Mouse (Mus musculus): Measurements from ENCODE around the gene Gm28048. TPM values are rescaled to one million over a fixed set of nuclear protein-coding genes. Genes with fewer than 3 reads are reported as not detected.
A peak's percentile ranks its signal among the peaks of the same experiment; 100 is the strongest.

Gene Gm28048
- total RNA-seq, 1 experiment from 2014 or later: 81.6 TPM

DNA sequence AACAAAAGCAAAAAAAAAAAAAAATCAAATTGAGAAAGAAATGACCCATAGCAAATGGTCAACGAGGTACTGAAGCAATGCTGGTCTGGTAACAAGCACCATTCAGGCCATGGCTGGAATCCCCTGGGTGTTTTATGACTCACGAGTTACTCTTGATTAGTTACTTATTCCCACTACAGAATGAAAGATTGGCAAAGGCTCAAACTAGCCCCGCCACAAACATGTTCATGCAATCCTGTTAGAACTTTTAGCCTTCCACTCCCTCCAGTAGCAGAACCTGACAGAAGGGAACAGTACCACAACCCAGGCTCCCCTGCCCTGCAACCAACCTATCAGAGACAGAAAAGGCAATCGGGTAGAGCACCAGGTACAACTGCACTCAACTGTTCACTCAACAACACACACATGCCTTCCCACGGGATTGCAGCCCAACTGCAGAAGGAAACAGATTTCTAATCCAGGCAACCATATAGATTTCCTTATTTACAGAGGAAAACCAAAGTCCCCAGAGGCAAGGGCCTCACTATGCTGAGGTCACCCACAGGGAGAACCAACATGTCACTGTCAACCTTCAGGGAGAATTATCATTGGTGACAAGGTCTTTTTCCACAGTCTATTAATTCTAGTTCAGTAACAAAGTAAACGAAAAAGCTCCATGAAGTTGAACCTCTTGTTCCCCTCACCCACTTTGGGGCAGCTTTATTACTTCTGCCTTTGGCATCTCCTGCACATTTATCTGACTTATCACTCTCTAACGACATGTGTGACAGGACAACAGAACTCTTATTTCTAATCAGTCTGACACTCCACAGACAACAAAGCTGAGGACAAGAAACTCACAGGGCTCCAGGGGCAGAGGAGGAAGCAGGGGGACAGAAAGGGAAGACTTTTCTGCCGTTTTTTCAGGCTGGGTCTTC, 133.9 kb downstream of the Gm28048 start:
- no peak for ATAC-seq (replicated peaks; ENCODE audit: low read depth, poor library complexity, severe bottlenecking)

DNA sequence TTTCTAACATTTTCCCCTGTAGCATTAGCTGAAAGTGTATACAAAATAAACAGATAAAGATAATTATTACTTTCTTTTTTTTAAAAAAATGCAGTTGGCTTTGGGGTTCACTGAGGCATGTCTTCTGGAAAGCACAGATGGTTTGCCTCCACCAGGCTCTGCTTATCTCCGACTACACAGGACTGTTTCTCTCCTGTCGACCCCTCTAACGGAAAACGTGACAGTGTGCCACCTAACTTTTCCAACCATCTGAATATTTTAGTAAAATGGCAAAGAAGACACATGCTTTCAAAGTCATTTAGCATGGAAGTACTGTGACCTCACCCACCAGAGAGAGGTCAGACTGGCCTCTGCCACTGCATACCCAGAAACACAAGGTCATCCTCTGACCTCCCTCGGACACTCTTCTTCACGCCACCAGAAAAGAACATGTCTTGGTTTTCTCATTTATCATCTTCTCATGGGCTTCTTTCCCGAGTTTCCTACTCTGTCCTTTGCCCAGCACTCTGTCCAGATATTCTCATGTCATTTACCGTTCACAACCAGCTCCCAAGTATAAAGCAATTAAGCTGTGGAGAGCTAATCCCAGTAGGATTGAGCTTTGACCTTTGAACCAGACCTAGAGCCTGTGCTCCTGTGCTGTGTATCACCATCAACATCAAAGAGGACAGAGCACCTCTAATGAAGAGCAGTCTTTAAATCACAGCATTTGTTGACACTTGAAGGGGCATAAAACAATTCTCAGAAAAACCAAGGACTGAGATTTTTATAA, 134.7 kb downstream of the Gm28048 start:
- ATAC-seq (replicated peaks; ENCODE audit: low read depth, poor library complexity, severe bottlenecking): no peak

DNA sequence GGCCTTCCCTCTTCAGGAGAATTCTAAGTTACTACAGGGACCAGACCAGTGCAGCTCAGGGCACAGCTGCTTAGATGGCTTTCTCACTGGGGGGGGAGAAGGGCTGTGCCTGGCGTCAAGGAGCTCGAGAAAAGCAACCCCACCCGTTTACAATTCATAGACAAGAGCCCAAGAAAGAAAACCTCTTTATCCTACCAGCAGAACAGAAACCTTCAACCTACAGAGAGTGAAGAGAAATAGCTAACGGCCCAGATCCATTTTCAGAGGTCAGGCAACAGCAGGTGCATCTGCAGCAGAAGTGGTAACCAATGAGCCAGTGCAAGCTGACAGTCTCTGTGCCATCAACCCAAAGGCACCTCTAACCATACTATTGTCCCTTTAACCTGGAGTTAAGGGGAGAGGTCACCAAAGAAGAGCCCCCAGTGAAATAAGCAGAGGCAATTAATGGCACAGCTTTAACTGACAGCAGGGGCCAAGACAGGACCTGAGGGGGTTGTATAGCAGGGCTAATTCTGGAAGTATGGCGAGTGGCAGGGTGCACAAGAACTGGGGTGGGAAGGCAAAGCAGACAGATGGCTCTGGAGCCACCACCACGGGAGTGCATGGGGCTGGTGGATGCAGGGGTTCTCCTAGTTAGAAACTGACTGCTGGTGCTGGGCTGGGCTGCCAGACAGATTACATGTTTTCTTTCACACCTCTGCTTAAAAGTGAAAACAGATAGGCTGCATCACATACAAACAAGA, 135.6 kb downstream of the Gm28048 start:
- no peak for ATAC-seq (replicated peaks; ENCODE audit: low read depth, poor library complexity, severe bottlenecking)

DNA sequence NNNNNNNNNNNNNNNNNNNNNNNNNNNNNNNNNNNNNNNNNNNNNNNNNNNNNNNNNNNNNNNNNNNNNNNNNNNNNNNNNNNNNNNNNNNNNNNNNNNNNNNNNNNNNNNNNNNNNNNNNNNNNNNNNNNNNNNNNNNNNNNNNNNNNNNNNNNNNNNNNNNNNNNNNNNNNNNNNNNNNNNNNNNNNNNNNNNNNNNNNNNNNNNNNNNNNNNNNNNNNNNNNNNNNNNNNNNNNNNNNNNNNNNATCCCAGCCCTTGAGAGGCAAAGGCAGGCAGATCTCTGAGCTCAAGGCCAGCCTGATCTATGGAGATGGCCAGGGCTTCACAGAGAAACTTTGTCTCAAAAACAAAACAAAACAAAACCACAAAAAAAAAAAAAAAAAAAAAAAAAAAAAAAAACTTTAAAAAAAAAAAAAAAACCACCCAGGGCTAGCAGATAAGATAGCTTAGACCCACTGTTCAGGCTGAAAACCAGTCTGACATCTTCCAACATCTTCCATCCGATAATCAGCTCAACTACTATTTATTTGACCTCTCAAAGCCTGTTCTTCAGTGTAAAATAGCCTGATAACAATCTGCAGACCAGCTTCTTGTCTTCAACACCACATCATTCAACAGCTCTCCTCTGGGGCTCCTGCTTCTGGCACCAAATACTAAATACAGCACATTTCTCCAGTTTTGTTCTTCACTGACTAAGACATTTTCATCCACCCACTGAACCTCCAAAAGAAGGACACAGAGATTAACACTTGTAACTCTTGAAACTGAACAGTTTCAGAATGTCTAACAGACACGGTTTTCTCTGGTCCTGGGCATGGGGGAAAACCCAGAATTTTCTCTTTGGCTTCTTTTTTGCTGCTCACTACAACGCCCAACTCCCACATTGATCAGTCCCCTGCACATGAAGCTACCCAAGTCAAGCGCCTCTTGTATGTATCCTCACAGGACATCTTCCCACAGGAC, 136.9 kb downstream of the Gm28048 start:
- no peak for ATAC-seq (replicated peaks; ENCODE audit: low read depth, poor library complexity, severe bottlenecking)

- ATAC-seq (replicated peaks; ENCODE audit: low read depth, poor library complexity, severe bottlenecking): no peak
Measured at GRCm38 (mm10) chr11:22839456-22839855, 142.4 kb downstream of the Gm28048 start.

- ATAC-seq (replicated peaks; ENCODE audit: low read depth, poor library complexity, severe bottlenecking): no peak
Measured at GRCm38 (mm10) chr11:22838361-22838760, 143.5 kb downstream of the Gm28048 start.

GRCm38 (mm10) chr11:22836269-22836668, 145.6 kb downstream of the Gm28048 start:
- no peak for ATAC-seq (replicated peaks; ENCODE audit: low read depth, poor library complexity, severe bottlenecking)

DNA sequence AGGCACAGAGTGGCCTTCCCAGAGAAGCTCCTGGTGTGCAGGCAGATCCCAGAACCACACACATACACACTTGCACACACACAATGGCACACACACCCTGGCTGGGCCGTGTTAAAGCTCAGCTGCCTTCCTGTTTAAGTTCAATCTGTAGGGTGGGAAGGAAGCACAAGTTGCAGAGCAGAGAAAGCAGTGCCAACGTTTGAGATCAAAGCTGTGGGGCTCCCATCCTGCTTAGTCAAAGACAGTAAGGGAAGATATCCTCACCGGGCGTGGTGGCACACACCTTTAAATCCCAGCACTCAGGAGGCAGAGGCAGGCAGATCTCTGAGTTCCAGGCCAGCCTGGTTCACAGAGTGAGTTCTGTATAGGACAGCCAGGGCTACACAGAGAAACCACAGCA, 149.3 kb downstream of the Gm28048 start:
- ATAC-seq (replicated peaks; ENCODE audit: low read depth, poor library complexity, severe bottlenecking): no peak

GRCm38 (mm10) chr11:22831916-22832315, 150.0 kb downstream of the Gm28048 start:
- ATAC-seq (replicated peaks; ENCODE audit: low read depth, poor library complexity, severe bottlenecking): no peak

- no peak for ATAC-seq (replicated peaks; ENCODE audit: low read depth, poor library complexity, severe bottlenecking)
Measured at GRCm38 (mm10) chr11:22830684-22831083, 151.2 kb downstream of the Gm28048 start.

DNA sequence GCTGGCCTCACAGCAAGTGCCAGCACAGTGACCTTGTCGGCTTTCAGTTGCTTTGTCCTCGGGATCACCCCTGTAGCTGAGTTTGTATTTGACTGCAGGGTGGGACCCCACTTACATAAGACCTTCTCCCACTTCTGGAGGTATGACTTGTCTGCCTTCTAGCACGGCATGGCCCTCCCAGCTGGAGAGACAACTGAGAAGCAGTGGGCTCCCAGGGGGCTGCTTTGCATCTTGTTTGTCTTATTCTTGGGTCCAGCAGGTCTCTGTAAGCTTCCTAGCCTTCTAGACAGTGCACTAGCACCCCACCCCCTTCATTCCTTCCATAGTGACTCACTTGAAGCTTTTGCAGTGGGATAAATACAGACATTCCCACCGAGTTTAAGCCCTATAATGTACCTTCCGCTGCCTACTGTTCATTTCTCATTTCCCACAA, 151.7 kb downstream of the Gm28048 start:
- ATAC-seq (replicated peaks; ENCODE audit: low read depth, poor library complexity, severe bottlenecking): no peak

DNA sequence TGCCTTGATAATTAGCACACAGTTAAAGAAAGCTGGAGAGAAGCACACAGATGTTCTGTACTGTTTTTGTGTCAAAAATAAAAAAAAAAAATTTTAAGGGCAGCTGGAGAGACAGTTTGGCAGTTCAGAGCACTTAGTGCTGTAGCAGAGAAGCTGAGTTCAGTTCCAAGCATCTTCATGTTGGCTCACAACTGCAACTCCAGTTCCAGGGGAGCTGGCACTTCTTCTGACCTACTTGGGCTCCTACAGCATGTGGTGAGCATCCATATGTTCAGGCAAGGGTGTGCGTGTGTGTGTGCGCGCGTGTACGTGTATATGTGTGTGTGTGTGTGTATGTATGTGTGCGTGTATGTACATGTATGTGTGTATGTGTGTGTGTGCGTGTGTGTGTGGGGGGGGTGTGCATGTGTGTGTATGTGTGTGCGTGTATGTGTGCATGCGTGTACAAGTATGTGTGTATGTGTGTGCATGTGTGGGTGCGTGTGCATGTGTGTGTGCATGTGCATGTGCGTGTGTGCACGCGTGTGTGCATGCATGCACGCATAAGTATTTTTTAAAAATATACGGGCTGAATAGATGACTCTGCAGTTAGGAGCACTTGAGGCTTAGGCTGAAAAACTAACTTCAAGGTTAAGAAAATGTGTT, 152.8 kb downstream of the Gm28048 start:
- ATAC-seq (replicated peaks; ENCODE audit: low read depth, poor library complexity, severe bottlenecking): no peak

DNA sequence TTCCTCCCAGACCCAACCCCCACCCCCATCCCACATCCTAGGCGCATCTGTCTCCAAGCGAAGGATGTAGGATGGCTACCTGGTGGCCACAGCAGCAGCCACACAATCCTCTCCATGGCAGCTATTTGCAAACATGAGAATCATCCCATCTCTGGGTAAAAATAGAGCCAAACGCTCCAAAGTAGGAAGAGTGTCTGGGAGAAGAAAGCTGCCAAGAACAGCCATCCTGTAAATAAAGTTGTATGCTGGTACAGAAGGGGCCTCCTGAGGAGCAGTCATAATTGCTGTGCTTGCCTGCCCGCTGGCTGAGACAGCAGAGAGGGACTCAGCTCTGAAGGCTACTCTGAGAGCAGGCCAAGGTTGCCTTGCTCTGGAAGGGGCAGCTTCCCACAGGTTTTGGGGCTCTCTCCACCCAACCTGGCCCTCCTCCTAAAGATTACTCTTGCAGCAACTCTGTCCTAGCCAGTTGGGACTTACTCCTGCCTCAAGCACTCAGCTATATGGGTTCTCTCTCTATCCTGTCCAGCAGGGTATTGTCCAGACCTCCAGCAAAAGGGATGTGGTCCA, 154.3 kb downstream of the Gm28048 start:
- no peak for ATAC-seq (replicated peaks; ENCODE audit: low read depth, poor library complexity, severe bottlenecking)

DNA sequence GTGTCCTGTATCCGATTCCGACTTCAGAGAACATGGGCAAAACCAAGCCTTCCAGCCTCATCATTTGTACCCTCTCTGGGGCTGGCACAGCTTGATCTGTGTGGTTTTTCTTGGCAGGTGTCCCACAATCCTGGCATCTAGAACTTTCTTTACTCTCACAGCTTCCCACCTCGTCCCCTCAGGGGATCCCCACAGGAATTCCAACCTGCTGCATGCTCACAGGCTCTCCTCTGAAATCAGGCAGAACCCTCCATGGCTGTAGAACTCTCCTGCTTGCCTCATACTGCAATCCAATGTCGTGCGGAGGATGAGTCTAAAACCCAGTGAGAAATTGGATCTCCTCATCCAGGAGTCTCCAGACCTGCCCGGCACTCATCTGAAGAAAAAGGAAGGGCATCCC, 155.2 kb downstream of the Gm28048 start:
- ATAC-seq (replicated peaks; ENCODE audit: low read depth, poor library complexity, severe bottlenecking): no peak

DNA sequence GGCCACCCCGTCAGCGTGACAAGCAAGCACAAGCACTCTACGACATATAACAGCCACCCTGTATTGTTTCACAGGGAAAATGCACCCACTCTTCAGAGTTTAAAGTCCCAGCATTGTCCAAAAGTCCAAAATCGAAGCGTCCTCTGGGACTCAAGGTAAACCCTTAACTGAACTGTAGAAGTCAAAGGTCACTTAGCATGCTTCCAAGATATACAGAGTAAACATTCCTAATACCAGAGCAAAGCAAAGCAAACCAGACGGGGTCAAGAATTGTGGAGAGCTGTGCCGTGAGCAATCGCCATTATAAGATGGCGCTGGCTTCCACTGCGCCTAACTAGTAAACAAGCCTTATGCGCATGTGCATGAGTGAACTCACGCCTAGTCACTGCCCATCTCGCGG, 155.8 kb downstream of the Gm28048 start:
- no peak for ATAC-seq (replicated peaks; ENCODE audit: low read depth, poor library complexity, severe bottlenecking)

- ATAC-seq (replicated peaks; ENCODE audit: low read depth, poor library complexity, severe bottlenecking): no peak
Measured at GRCm38 (mm10) chr11:22825548-22825947, 156.3 kb downstream of the Gm28048 start.

DNA sequence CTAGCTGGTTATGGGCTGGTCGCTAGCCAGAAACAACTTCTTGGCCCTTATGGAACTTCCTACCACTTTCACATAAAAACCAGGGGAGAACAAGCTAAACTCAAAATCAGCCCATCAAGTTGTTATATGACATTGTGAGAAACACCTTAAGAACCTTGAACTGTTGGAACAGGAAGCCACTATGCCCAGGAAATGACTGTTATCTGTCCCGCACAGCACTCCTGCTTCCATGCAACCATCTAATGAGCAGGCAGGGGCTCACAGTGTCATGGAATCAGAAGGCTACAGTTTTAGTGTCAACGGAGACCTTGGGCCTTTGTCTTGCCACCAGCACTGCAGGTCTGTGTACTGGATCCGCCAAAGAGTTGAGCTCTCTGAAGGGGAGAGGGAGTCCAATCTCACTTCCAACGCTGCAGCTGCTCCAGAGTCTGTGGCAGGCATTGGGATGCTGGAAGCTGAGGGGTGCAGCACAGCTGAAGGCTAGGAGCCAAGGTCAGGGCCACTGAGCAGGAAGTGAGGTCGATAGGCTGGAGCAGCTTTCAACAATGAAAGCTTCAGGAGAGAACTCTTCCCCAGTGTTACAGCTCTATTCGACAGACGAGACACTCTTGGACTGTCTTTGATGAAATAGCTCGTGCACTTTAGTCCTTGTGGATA, 157.7 kb downstream of the Gm28048 start:
- ATAC-seq (replicated peaks; ENCODE audit: low read depth, poor library complexity, severe bottlenecking): peak; percentile 43

- ATAC-seq (replicated peaks; ENCODE audit: low read depth, poor library complexity, severe bottlenecking): no peak
Measured at GRCm38 (mm10) chr11:22821243-22821642, 160.6 kb downstream of the Gm28048 start.
